Mouse (Mus musculus) Muller cell, postnatal 12 days (primary cell): ENCODE data around the gene Msi2.
A peak's percentile ranks its signal among the peaks of the same experiment; 100 is the strongest.

Experiments
- DNase-seq: peaks from one replicate; pipeline ENCODE4 v3.0.0-alpha.2; 2015; ENCODE audit errors: inconsistent ontology term

Msi2 gene

DNA sequence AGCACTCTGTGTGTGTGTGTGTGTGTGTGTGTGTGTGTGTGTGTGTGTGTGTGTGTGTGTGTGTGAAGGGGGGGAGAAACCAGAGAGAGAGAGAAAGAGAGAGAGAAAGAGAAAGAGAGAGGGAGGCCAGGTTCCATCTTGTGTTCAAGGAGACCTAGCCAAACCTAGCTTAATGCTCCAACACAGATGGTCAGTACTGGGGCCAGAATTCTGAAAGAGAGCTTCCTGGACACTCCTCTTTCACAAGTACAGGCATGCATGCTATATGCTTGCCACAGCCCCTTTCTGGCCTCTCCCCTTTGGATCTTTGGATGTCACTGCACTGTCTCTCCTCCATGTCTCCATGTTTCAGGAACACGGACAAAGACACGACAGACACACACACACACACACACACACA, 41.7 kb downstream of the Msi2 start:
- DNase-seq, result no peak

DNA sequence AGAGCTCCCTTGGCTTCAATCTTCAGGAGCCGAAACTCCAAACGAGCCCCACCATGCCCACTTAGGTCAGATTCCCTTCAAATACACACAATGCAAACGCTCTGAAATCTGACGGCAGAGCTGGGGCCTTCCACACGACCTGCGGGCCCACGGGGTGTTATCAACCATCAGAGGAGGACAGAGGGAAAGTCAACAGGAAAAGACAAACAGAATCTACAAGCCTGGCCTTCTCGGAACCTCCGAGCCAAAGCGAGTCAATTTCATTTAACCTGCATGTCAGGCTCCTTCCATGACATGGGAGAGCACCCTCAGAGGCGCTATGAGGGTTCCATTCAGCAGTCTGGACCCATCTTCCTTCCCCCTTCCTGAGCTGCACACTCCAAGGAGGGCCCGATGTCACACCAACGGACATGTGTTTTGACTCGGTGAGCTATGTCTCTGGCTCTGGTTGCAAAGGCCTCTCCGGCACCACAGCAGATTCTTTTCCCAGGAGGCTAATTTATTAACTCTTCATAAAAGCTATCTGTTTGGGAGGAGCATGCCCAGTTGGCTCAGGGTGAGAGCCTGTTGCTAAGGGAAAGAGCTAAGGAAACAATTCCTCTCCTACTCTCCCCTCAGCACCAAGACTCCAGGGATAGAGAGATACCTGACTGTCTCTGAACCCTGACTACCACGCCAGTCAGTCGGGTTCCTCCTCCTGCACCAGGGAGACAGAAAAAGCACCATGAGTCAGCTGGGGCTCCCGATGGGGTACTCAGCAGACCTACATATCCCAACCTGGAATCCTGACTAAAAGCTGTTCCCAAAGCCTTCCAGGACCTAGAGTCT, 42.6 kb downstream of the Msi2 start:
- DNase-seq, result no peak

DNA sequence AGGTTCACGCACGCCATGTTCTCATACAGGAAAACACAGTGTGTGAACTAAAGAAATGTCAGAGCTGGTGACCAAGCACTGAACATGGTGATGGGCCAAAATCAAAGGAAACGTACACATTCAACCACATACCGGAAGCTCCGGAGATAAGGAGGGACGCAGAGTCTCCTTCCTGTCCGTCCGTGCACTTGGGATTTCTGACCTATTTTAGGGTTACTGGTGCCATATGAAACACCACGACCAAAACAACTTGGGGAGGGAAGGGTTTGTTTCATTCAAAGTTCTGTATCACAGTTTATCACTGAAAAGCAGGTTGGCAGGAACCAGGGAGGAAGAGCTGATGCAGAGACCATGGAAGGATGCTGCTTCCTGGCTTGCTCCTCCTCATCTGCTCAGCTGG, 44.2 kb downstream of the Msi2 start:
- DNase-seq, result no peak

DNA sequence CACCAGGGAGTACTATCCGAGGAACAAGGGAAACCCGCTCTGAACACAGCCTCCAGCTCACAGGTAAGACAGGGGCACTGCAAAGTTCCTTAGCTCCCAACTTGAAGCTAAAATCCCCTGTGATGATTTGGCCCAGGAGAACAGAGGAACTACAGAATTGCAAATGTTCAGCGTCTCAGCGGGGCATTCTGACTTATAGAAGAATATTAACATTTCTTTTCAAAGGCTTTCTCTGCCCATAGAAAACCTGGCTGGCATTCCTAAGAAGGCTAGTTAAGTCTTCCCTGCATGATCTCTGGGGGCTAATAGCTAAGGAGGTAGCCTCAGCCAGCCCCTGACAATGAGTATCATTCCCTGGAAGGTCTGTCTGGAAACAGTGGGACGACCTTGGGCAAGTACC, 47.4 kb downstream of the Msi2 start:
- DNase-seq, result no peak

DNA sequence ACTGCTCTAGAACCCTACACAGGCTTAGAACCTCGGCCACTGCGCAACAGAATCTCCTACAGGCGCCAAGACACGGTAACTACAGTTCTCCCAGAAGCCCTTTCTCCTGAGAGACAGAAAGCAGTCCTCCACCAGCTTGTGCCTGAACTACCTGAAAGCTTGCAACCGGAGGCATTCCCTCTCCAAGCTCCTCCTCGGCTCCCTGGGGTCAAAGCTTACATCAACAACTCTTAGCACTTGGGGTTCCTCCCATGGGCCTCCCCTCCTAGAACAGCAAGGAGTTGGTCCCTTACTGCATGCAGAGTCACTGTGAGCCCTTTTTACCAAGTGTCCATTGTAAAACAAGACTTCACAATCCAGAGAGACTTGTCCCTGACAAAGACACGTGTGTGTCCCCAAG, 49.2 kb downstream of the Msi2 start:
- DNase-seq, result no peak

DNA sequence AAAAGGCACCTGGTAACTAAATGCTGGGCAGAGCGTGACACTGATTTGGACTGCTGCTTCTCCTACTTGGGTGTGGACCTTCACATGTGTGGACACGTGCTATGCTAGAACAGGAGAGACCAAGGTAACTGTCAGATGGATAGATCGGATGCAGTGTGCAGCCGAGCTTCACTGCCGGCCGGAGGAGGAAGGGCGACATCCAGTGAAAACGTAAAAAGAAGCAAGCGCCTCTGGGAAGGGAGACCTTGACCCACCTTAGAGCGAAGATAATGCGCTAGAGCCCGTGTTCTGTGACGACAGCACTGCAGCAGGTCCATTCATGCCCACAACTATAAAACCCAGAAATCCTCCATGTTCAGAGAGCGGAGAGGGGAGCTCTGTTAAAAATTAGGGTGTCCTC, 50.0 kb downstream of the Msi2 start:
- DNase-seq, result no peak

DNA sequence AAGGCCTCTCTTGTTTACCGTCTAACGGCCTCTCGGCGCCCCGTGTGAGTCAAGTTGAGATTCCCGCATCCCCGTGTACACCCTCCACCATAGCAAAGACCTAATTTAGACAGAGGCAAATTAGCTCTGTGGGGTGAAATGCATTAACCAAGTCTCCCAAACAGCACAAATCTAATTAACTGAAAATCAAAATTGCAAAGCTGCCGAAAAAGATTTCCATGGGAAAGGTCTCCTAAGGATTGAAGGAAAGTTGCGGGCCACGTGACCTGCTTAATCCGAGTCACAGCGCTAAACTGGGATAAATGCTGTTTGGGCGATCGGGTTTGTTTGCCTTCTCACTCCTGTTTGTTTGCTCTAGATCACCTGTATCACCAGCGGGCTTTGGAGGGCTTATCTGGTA, 52.5 kb downstream of the Msi2 start:
- no peak for DNase-seq

DNA sequence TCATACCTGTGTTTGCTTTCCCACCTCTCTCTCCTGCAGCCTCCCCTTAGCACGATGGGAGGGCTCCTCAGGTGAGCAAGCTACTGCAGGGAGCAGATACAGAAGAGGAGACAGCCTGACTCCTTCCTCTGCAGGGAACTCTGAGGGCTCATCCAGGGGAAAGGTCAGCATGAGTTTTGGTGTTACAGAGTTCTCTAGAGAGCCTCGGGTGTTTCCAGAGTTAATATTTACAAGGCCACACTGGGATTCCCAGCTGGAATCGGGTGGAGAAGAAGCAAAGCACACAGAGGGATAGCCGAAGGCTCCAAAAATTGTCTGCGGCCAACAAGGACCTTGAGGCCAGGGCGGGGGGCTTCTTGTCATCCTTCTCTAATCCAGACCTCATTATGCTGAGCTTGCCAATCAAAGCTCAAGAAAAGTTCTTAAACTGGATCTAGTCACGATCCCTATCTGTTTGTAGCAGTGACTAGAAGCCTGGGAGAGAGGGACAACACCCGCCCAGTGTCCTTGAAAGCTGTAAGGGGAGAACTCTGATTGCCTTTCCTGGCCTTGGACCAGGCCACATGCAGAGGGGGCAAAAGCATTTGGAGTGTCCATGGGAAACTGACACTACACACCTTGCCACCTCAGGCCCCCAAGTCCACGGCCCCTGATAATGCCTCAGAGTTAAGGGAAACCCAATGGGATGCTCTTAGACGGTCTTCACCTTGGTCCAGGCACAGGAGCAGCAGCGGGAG, 56.7 kb downstream of the Msi2 start:
- DNase-seq, result no peak

DNA sequence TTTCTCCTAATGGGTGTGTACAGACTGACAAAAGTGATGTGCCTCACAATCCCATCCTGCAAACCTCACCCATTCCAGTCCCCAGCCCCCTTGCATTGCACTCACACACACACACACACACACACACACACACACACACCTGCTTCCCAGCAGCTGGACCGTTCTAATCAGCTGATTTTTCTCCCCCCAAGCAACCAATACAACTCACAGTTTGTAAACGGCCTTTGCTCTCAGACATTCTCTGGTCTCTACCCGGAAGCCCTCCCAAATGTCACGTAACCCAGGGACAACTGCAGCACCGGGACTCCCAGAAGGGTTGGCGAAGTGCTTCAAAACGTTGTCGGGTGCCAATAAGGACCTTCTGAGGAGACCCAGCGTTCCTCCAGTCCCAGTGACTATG, 57.9 kb downstream of the Msi2 start:
- no peak for DNase-seq

DNA sequence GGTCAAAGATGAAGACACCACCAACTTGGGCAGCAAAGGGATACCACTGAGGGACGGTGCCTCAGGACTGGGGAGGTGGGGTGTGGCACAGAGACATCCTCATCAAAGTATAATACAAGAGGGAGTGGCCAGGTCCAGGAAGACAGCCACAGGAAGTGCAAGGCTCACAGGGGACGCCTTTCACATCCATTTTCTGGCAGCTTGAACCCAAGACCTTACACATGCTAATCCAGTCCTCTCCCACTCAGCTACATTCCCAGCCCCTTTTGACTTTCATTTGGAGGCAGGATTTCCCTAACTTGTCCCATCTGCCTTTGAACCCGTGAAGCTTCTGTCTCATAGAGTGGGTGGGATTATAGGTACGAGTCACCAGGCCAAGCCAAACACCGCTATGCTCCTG, 59.4 kb downstream of the Msi2 start:
- DNase-seq, result no peak

DNA sequence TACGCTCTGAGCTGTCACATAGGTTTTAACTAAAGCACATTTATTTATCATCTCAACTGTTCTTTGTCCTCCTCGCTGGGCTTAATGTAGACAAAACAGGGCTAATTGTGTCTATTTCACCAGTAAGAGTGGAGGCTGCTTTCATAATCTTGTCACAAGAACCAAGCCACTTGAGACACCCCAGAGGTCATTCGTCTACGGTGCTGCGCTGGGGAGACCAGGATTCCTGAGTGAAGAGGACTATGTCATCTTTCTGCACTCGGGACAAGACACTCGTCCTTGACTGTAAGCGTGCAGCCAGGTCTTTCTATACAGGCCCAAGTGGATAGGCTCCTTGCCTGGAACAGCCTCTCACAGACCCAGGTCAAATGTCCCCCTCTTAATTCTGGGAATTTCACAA, 62.5 kb downstream of the Msi2 start:
- DNase-seq, result no peak

DNA sequence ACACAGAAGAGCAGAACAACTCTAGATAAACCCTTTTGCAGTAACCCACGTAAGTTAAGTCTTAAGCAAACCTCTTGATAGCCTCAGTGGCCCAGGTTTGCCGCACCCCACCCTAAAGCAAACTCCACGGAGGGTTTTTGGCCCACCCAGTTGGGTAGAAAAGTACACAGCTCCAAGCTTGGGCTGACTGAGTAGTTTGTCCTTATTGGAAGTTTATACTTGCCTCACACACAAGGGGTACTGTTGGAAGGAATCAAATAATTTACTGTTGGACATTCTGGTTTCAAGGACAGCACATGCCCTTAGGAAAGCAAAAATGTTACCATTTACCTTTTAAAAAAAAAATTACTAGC, 63.1 kb downstream of the Msi2 start:
- DNase-seq, result no peak

DNA sequence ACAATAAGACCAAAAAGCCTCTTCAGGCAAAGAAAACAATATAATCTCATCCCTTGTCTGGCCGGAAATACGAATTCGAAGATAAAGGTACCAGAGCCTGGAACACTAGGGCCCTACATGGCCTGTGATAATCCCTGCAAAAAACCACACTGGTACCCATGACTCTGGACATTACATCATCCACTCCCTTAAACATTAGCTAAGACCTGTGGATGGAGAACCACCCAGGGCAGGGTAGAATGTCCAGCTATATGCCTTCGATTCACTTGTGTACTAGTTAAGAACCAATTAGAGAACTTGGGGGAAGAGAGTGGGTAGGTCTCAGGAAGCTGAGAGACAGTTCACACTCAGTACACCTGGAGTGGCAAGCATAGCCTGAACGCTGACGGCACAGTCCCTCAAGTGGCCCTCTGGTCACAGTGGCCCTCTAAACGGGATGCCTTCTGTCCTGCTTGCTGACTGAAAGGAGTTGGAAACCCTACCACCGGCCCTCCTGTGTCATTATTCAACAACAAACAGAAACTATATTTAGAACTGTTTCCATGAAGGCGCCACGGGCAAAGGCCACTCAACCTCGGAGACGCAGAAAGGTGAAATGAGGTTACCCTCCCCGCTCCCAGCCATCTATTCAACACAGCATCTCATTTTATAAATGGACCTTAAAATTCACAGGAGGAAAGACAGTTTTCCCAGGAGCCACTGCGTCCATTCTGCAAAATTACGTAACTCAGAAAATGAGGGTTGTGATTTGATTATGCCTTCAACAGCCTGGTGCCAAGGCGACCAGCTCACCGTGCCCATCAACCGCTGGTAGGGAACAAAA, 63.7 kb downstream of the Msi2 start:
- peak; percentile 49 for DNase-seq

DNA sequence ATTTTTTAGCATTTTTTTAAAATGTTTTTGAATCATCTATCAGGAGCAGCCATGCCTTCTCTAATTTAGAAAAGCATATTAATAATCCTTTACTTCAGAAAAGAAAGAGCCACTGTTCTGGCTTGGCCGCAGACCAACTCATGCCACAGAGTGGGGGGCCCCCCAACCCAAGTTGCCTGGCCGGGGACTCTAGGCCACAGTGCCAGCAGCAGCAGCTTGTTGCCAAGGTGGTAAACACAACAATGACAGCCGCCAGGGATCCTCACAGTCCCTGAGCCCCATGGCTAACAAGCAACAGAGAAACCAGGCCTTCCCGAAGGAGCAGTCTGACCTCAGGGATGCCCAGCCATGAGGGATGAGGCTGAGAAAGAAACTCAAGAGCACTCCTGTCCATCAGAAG, 68.0 kb downstream of the Msi2 start:
- DNase-seq, result peak; percentile 96

DNA sequence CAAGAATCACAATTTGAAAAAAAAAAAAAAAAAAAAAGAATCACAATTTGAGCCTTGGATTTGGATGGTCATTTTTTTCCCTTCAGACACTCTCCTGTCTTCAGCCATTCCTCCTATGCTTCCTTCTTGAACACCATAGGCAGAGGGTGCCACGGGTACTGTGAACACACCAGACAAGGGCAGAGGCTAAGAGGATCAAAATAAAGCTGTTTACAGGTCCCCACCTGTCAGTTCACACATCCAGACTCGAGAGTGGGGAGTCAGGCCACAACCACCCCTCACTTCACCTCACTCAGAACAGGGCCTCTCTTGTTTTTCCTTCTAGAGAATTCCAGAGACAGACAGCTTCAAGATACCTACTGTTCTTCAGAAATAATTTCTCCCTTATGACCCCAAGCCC, 69.3 kb downstream of the Msi2 start:
- no peak for DNase-seq

DNA sequence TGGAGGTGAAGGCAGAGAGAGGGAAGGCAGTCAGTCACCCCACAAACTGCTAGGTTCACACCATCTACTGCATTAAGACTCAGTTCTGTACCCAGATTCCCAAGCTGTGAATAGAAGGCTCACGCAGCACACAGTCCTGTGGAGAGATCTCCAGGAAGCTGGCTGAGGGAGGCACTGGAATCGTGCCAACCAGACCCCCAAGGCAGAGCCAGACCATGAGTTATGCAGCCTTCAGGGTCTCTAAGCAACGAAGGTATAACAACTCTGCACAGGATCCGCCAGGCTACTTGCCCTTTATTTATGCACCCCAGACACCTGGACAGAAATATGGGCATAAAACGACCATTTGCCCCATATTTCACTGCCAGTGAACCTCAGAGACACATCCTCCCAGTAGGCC, 69.9 kb downstream of the Msi2 start:
- no peak for DNase-seq

DNA sequence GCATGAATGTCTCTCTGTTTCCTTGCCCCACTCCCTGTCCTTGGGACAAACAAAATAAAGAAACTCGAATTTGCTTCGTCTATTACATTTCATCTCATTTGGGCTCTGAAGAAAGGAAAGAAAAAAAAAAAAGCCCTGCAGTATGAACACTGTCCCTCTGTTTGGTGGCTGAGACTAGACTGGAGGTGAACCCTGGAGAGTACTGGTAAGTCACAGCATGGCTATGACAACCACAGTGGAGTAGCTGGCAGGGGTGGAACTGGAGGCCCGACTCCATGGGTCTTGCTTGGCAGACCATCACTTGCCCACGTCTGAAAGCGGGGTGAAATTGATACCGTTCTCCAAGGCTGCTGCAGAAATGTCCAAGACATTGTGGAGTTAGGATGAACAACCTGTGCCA, 71.8 kb downstream of the Msi2 start:
- no peak for DNase-seq

DNA sequence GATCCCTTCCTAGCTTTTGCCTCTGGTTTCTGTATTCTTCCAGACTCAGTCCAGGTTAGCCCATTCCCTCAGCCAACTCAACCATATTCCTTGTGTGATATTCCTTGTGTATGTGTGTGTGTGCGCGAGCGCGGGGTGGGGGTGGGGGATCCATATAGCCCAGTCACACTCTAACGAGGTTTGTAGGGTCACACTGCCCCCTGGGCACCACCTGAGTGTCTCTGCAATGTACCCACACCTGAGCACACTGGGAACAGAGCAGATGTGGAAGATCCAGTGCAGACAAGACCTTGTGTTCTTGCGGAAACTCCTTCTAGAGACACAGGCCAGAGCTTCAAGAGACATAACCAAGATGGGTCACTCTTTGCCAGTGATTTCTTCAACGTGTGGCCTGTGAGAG, 72.5 kb downstream of the Msi2 start:
- no peak for DNase-seq

DNA sequence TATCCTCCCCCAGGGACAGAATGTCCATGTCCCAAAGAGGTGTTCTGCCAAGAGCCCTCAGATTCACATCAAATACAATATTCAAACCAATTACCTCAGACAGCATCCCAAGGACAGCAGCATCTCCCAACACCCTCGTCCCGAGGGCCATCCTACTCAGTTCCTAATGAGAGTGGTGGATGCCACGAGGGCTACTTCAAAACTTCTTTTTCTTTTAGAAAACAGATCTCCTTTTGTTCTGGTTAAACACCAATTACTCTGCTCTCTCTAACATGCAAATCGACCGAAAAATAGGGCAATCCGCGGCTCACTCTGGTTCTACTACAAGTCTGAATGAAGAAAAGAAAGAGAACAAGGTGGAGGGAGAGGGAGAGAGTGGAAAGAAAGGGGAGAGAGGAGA, 73.6 kb downstream of the Msi2 start:
- peak; percentile 87 for DNase-seq

DNA sequence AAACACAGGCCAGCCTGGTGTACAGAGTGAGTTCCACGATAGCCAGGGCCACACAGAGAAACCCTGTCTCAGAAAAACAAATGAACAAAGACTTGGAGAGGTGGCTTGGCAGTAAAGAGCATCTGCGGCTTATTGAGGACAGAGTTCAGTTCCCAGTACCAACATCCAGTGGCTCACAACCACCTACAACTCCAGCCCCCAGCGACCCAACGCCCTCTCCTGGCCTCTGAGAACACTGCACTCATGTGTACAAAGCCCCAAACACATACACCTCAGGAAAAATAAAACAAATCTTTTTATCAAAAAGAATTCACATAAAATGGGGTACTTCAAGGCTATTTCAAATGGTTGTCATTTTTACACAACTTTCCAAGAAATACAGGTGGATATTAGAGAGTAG, 78.5 kb downstream of the Msi2 start:
- DNase-seq, result no peak

DNA sequence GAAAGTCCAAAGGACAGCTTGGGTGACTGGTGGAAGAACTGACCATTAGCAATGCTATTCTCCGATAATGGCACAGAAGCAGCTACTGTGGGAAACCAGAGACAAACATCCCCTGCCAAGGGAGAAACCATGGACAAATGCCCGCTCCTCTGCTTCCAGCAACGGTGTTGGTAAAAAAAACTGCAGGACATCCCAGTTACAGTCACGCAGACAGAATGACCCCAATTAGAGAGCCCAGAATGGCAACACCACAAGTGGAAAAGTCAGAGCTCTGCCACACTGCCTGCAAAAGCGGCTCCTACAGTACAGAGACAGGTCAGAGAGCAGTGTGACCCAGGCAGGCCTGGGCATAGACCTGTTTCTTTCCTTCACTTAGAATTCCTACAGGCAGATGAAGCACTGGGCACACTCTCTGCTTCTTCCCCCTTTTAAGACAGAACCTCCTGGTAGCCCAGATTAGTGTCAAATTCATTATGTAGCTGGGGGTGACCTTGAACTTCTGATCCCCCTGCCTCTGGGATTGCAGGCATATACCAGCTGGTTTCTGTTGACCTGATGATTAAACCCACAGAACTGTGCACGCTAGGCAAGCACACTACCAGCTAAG, 79.3 kb downstream of the Msi2 start:
- peak; percentile 58 for DNase-seq

DNA sequence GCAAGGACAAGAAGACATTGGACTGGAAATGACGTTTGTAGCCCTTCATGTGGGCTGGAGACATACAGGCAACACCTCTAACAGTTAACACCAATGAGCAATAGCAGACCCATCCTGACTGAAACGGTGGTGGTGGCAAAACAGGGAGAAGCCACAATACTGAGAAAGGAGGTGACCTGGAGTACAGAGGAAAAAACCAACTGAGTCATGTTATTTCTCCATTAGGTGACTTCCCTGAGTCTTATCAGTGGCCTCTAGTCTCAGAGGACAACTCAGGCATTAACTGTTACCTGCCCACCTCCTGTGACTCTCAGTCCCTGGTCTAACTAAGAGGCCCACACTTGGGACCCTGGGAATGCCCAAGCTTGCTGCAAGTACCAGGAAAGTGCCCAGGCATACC, 80.1 kb downstream of the Msi2 start:
- DNase-seq, result no peak
